Mouse (Mus musculus): ENCODE measurements around the gene Gm45711.

The Gm45711 gene

DNA sequence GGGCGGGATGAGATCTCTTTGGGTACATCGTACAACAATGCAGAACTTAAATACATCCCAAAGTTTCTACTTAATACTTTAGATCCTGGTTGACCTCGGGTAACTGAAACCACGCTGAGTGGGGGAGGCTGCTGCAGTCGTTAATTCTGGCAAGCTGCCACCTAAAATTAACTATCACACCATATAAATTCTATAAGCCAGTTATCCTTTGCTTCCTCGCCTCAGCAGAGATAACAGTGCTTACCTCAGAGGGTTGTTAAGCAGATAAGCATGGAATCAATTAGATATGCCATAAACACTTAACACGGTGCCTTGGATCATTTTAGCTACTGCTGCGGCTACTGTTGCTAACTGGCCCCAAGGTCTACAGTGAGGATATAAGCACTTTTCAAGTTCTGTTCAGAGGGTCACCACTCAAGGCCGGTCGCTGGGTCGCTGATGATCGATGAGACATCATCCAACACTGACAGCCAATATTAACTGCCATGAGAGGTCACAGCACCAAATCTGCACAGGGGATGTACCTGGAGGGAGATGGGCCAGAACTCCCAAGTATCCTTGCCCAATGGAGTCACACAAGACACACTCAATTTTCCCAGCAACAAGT lies 67.7 kb downstream of the Gm45711 start:
- DNase-seq (ENCODE audit: low spot score) = no peak

DNA sequence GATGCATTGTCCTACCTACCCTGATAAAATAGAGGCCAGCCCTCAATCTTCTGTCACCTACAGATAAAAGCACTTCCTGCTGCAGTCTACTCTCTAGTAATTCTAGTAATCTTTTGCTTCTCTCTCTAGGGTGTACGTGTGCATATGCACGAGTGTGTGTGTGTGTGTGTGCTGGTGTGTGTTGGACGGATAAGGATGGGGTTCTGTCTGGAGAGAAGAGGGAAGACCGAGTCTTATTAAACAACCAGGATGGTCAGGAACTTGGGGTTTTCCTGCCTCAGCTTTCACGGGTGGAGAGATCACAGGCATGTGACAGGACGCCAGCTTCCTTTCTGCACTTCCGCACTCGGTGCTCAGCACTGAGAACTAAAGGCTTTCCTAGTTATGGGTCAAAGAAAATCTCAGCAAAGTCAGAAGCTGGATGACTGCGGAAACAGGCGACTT lies 70.4 kb downstream of the Gm45711 start:
- no peak for DNase-seq (ENCODE audit: low spot score)

DNA sequence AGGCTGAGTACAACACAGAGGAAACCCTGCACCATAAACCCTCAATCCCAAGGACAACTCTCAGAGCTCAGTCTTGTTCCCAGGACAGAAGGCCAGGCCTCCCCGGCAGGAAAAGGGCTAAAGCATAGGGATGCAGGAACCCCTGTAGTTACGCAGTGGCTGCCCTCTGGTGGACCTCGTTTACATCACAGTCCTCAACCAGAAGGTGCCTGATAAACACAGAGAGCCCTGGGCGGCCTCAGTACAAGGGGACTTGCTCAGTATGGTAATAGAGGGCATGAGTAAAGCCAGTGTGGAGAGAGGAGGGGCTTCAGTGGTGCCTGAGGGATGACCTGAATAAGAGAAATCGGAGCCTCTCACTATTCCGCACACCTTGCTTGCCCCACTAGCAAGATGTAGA lies 75.3 kb downstream of the Gm45711 start:
- peak; percentile 51 for DNase-seq (ENCODE audit: low spot score)

DNA sequence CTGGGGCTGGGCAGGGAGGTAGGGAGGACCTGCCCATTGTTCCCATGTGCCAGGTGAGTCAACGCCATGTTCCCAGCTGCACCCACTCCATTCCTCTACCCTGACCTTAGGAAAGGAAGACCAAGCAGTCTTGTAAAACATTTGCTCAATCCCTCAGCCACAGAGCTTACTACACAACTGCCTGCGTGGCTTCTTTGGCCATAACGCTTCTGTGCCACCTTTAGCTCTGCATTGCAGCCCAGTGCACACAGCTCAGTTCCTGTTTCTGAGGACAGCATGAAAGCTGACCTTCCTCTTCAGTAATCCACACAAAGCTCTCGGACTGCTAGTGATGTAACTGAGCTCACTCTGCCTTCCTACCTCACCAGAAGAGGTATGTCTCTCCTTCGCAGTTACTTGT lies 77.0 kb downstream of the Gm45711 start:
- DNase-seq (ENCODE audit: low spot score) = no peak

DNA sequence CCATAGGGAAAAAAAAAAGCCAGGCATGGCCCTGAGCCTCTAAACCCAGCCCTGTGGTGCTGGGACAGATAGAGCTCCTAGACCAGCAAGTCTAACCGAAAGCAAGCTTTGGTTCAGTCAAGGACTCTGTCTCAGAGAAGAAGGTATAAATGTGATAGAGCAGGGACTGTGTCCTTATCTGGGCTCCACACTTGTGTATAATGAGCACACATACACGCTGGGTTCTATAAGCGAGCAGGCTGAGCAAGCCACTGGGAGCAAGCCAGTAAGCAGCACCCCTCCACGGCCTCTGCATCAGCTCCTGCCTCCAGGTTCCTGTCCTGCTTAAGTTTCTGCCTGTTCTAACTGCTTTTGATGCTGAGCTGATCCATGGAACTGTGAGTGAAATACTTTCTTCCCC lies 77.8 kb downstream of the Gm45711 start:
- DNase-seq (ENCODE audit: low spot score) = no peak
